Mouse (Mus musculus): ENCODE measurements around the gene Nceh1.
"Not testable (repeated sequence)": the region's sequence is repeated elsewhere in the genome, so short reads cannot be mapped to it uniquely, and the experiment has no call there.

Nceh1 gene

GRCm38 (mm10) chr3:27233361-27233760 lies 50.6 kb downstream of the Nceh1 start:
- no peak for DNase-seq

- no peak for DNase-seq
Measured at GRCm38 (mm10) chr3:27233841-27234240, 51.1 kb downstream of the Nceh1 start.

- no peak for DNase-seq
Measured at GRCm38 (mm10) chr3:27234976-27235375, 52.2 kb downstream of the Nceh1 start.

GRCm38 (mm10) chr3:27237226-27237625 lies 54.5 kb downstream of the Nceh1 start:
- DNase-seq, result no peak

- DNase-seq, result no peak
Measured at GRCm38 (mm10) chr3:27238563-27238962, 55.8 kb downstream of the Nceh1 start.

- DNase-seq, result no peak
Measured at GRCm38 (mm10) chr3:27239568-27239967, 56.8 kb downstream of the Nceh1 start.

GRCm38 (mm10) chr3:27241864-27242263 lies 59.1 kb downstream of the Nceh1 start:
- DNase-seq, result no peak

- no peak for DNase-seq
Measured at GRCm38 (mm10) chr3:27246166-27246565, 63.4 kb downstream of the Nceh1 start.

GRCm38 (mm10) chr3:27247785-27248184 lies 65.0 kb downstream of the Nceh1 start:
- no peak for DNase-seq

GRCm38 (mm10) chr3:27249030-27249429 lies 66.3 kb downstream of the Nceh1 start:
- DNase-seq, result no peak

GRCm38 (mm10) chr3:27250936-27251335 lies 68.2 kb downstream of the Nceh1 start:
- DNase-seq, result no peak

GRCm38 (mm10) chr3:27258461-27258860 lies 75.7 kb downstream of the Nceh1 start:
- no peak for DNase-seq

GRCm38 (mm10) chr3:27260393-27260792 lies 77.6 kb downstream of the Nceh1 start:
- no peak for DNase-seq

GRCm38 (mm10) chr3:27267327-27267726 lies 84.6 kb downstream of the Nceh1 start:
- no peak for DNase-seq

- DNase-seq, result no peak
Measured at GRCm38 (mm10) chr3:27267887-27268286, 85.1 kb downstream of the Nceh1 start.

GRCm38 (mm10) chr3:27269151-27269550 lies 86.4 kb downstream of the Nceh1 start:
- no peak for DNase-seq

GRCm38 (mm10) chr3:27270160-27270962 lies 87.6 kb downstream of the Nceh1 start:
- no peak for DNase-seq

GRCm38 (mm10) chr3:27272926-27273745 lies 90.4 kb downstream of the Nceh1 start:
- no peak for DNase-seq

GRCm38 (mm10) chr3:27279286-27279925 lies 96.6 kb downstream of the Nceh1 start:
- DNase-seq, result not testable (repeated sequence)

- no peak for DNase-seq
Measured at GRCm38 (mm10) chr3:27280280-27280749, 97.5 kb downstream of the Nceh1 start.

GRCm38 (mm10) chr3:27283071-27283713 lies 100.4 kb downstream of the Nceh1 start:
- no peak for DNase-seq

- DNase-seq, result no peak
Measured at GRCm38 (mm10) chr3:27283796-27284195, 101.0 kb downstream of the Nceh1 start.

GRCm38 (mm10) chr3:27284227-27284626 lies 101.5 kb downstream of the Nceh1 start:
- DNase-seq, result no peak
